Comparison of ENCODE assay signal across 12 mouse cellular contexts in the genomic region with DNA sequence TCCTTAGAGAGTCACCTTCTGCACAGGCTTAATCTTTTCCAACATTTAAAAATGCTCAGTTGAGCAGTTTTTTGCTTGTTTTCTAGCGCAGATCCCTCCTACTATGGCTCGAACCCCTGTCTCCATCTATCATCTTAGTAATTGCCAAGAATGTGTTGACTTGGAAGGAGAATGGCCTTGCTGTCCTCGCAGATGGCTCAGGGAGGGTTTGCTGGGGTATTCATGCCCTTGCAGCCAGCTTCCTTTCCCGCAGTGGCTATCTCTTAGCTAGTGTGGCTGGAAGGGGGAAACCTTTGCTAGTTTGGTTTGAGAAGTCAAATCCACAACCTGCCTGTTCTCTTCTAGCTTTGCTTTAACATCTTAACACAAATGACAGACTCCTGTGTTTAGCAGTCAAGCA. TPM values are rescaled to one million over a fixed set of nuclear protein-coding genes. Genes with fewer than 3 reads are reported as not detected.
A peak's percentile ranks its signal among the peaks of the same experiment; 100 is the strongest.
DNase-seq lines count a peak whose midpoint lies in the region; ATAC-seq and TF ChIP-seq lines count a peak whose summit lies in the region.
"Had no signal": no experiment of that assay in that cellular context is flagged by ENCODE, and none has a peak within 500 bp of the region (broad histone marks: within the 10 kb centered on the region; RNA-seq: fewer than 3 reads in every experiment).

No protein-coding gene starts in this region.

- peak; percentile 51 for DNase-seq in cerebellum, adult 11-12 months
- no peak for DNase-seq in cerebellum, postnatal 4 days (ENCODE audit: low spot score in 2 of 2)
- DNase-seq in layer of hippocampus, adult 2 months (ENCODE audit: low spot score in 2 of 2) = no peak
- DNase-seq in layer of hippocampus, adult 18-20 months (ENCODE audit: low spot score in 2 of 2) = no peak
- DNase-seq in thymus, postnatal 0 days (ENCODE audit: low spot score) = no peak
- DNase-seq: adrenal gland, postnatal 25 days; kidney, postnatal 36 days; lung, adult 2 months had no signal

- H3K36me3 ChIP-seq in hindbrain, embryonic 12.5 days = peaks cover 5% of the 10 kb centered on the region
- no peaks in the 10 kb centered on the region for H3K36me3 ChIP-seq in midbrain, embryonic 15.5 days (replicated peaks)
- H3K36me3 ChIP-seq: intestine, embryonic 15.5 days had no signal

- 0 out of 2 replicates have a peak overlapping the region, but pooled peaks have one; percentile 29 for H3K4me2 ChIP-seq in hindbrain, embryonic 12.5 days (replicated peaks)
- H3K4me2 ChIP-seq in midbrain, embryonic 15.5 days = no peak overlapping the region
- H3K4me2 ChIP-seq: intestine, embryonic 15.5 days had no signal

- H3K27ac ChIP-seq in layer of hippocampus, adult 2 months = peak overlapping the region; percentile 97
- H3K27ac ChIP-seq in hindbrain, embryonic 12.5 days = peak overlapping the region; percentile 80
- peak overlapping the region; percentile 16 for H3K27ac ChIP-seq in midbrain, embryonic 15.5 days
- H3K27ac ChIP-seq: intestine, embryonic 15.5 days had no signal

- no peaks in the 10 kb centered on the region for H3K9me3 ChIP-seq in hindbrain, embryonic 12.5 days (replicated peaks)
- no peaks in the 10 kb centered on the region for H3K9me3 ChIP-seq in midbrain, embryonic 15.5 days
- H3K9me3 ChIP-seq: intestine, embryonic 15.5 days had no signal

- H3K27me3 ChIP-seq in hindbrain, embryonic 12.5 days = no peaks in the 10 kb centered on the region
- no peaks in the 10 kb centered on the region for H3K27me3 ChIP-seq in midbrain, embryonic 15.5 days (replicated peaks)
- H3K27me3 ChIP-seq: intestine, embryonic 15.5 days had no signal

- 64% methylated on average over 4 of the region's 4 CpGs for WGBS in hindbrain, embryonic 12.5 days
- 85% methylated on average over 4 of the region's 4 CpGs for WGBS in midbrain, embryonic 15.5 days

- no peak for TF ChIP-seq CTCF in layer of hippocampus, adult 2 months (conservative IDR thresholded peaks at IDR 0.05)

- H3K4me3 ChIP-seq in layer of hippocampus, adult 2 months = peak overlapping the region; percentile 83
- no peak overlapping the region for H3K4me3 ChIP-seq in hindbrain, embryonic 12.5 days
- H3K4me3 ChIP-seq in midbrain, embryonic 15.5 days = no peak overlapping the region
- H3K4me3 ChIP-seq: intestine, embryonic 15.5 days had no signal

- H3K4me1 ChIP-seq in hindbrain, embryonic 12.5 days = peaks cover 71% of the 10 kb centered on the region
- H3K4me1 ChIP-seq in midbrain, embryonic 15.5 days = peaks cover 64% of the 10 kb centered on the region

- no peak overlapping the region for H3K9ac ChIP-seq in hindbrain, embryonic 12.5 days
- H3K9ac ChIP-seq in midbrain, embryonic 15.5 days = no peak overlapping the region
- H3K9ac ChIP-seq: intestine, embryonic 15.5 days had no signal

- no peak for ATAC-seq in hindbrain, embryonic 12.5 days (ENCODE audit: low FRiP score)
- ATAC-seq in midbrain, embryonic 15.5 days (replicated peaks) = no peak
- ATAC-seq in inflammation-experienced regulatory T-cells, adult 6 months = no peak
- ATAC-seq: intestine, embryonic 15.5 days had no signal

RNA-seq across cellular contexts. Expression of gene Tmcc2, which starts 5.4 kb away (rescaled TPM):
- 100 to 1,000 TPM; 242 to 256 TPM for total RNA-seq in layer of hippocampus, adult 2 months (2021)
- total RNA-seq in layer of hippocampus, adult 18-20 months (2021) = 100 to 1,000 TPM; 250 to 270 TPM
- 36.3 and 37.8 TPM in 2 replicates for polyA plus RNA-seq in hindbrain, embryonic 12.5 days (2016; fragmentation: Nextera tagmentation; extraction: Ambion mirVana)
- 38.4 and 39.4 TPM in 2 replicates for polyA plus RNA-seq in midbrain, embryonic 15.5 days (2015; fragmentation: Nextera tagmentation; extraction: Ambion mirVana)
- 0.74 and 0.86 TPM in 2 replicates for polyA plus RNA-seq in thymus, postnatal 0 days (2015; fragmentation: Nextera tagmentation; extraction: Ambion mirVana)
- 1 to 10 TPM in 2 of 3 experiments, under 1 TPM in 1; 0.39 to 1.2 (median 1.2) TPM for polyA plus RNA-seq in inflammation-experienced regulatory T-cells, adult 6 months (2017; shearing (Covaris generic))

RNA-seq across cellular contexts. Expression of gene Dstyk, which starts 31.6 kb away (rescaled TPM):
- 10 to 100 TPM; 49.0 to 50.2 TPM for total RNA-seq in layer of hippocampus, adult 2 months (2021)
- total RNA-seq in layer of hippocampus, adult 18-20 months (2021) = 10 to 100 TPM; 53.2 to 53.9 TPM
- polyA plus RNA-seq in hindbrain, embryonic 12.5 days (2016; fragmentation: Nextera tagmentation; extraction: Ambion mirVana) = 14.3 and 14.6 TPM in 2 replicates
- polyA plus RNA-seq in midbrain, embryonic 15.5 days (2015; fragmentation: Nextera tagmentation; extraction: Ambion mirVana) = 12.1 and 12.4 TPM in 2 replicates
- polyA plus RNA-seq in thymus, postnatal 0 days (2015; fragmentation: Nextera tagmentation; extraction: Ambion mirVana) = 4.4 and 4.8 TPM in 2 replicates
- polyA plus RNA-seq in inflammation-experienced regulatory T-cells, adult 6 months (2017; shearing (Covaris generic)) = 1 to 10 TPM; 1.7 to 9.0 (median 5.9) TPM

Comparison
In these comparisons a context has a peak if more than half of its experiments do, and no peak if none do; other contexts are left out.
1. H3K27ac ChIP-seq: peak in every context shown above with its lines; median percentile 97 in layer of hippocampus, adult 2 months; 80 in hindbrain, embryonic 12.5 days; 16 in midbrain, embryonic 15.5 days.
2. RNA of gene Tmcc2, which starts 5.4 kb away (polyA plus RNA-seq): 38.4 to 39.4 TPM in midbrain, embryonic 15.5 days and 36.3 to 37.8 TPM in hindbrain, embryonic 12.5 days; 0.39 to 1.2 TPM in inflammation-experienced regulatory T-cells, adult 6 months and 0.74 to 0.86 TPM in thymus, postnatal 0 days; every median in the first group is over 10 times any median in the second.